Mouse (Mus musculus) heart, adult 2 months (tissue): ENCODE results near the gene Scn2b. TPM values are rescaled to one million over a fixed set of nuclear protein-coding genes. Genes with fewer than 3 reads are reported as not detected.
A peak's percentile ranks its signal among the peaks of the same experiment; 100 is the strongest.

Experiments used
- DNase-seq, 2 experiments: peaks; one replicate each; pipeline ENCODE4 v3.0.0; 2021
- H3K27ac ChIP-seq: fragments of 200-600 bp; 2 replicates; pipeline ENCODE4 v1.8.1; 2022
- H3K27me3 ChIP-seq: fragments of 200-500 bp; 2 replicates; pipeline ENCODE4 v1.6.1; 2012; ENCODE audit warnings: mild to moderate bottlenecking, low read length, inconsistent platforms, mixed read lengths; ENCODE audit not compliant: control insufficient read depth, insufficient read depth
- H3K36me3 ChIP-seq: fragments of 200-500 bp; 2 replicates; pipeline ENCODE4 v1.6.1; 2012; ENCODE audit warnings: low read length, inconsistent platforms; ENCODE audit not compliant: control insufficient read depth, insufficient read depth
- H3K4me1 ChIP-seq: fragments of 200-500 bp; 2 replicates; pipeline ENCODE4 v1.6.1; 2011; ENCODE audit warnings: low read length; ENCODE audit not compliant: control insufficient read depth, insufficient read depth
- H3K4me3 ChIP-seq: fragments of 200-600 bp; 2 replicates; pipeline ENCODE4 v1.8.1; 2022
- H3K79me2 ChIP-seq: fragments of 200-500 bp; replicated peaks from 2 replicates; pipeline ENCODE4 v1.6.1; 2012; ENCODE audit warnings: mild to moderate bottlenecking, inconsistent platforms, low read length, moderate library complexity, mixed read lengths; ENCODE audit not compliant: control insufficient read depth, insufficient read depth
- H3K9ac ChIP-seq: fragments of 200-500 bp; 2 replicates; pipeline ENCODE4 v1.6.1; 2012; ENCODE audit warnings: low read depth, mild to moderate bottlenecking, control low read depth, inconsistent platforms, low read length, mixed read lengths
- CTCF ChIP-seq: fragments of 200-600 bp; IDR thresholded peaks from 2 replicates; pipeline ENCODE4 v1.8.1; 2022; ENCODE audit warnings: antibody characterized with exemption, mild to moderate bottlenecking, moderate library complexity
- EP300 ChIP-seq: fragments of 200-500 bp; IDR thresholded peaks from 2 replicates; pipeline ENCODE4 v1.6.1; 2011; ENCODE audit warnings: low read depth, low read length, control low read depth; ENCODE audit not compliant: insufficient read depth
- POLR2A ChIP-seq: fragments of 200-500 bp; IDR thresholded peaks from 2 replicates; pipeline ENCODE4 v1.6.1; 2011; ENCODE audit warnings: mild to moderate bottlenecking, low read depth, low read length, control low read depth; ENCODE audit not compliant: insufficient read depth
- WGBS: fragments of 180-500 bp; shearing (Covaris S2); methylation state at CpG from one replicate; pipeline ENCODE4 v1.1.7; 2018; 5-methylcytosine and 5-hydroxymethylcytosine counted together
- intact Hi-C: fragments of 180-260 bp; cut with DNase I; formaldehyde crosslinking; loops from one replicate; pipeline ENCODE4 v1.15.1; 2025
- polyA plus RNA-seq: library from polyadenylated mRNA; depleted of rRNA; stranded (reverse); fragments of >200 nt; gene quantifications from 2 replicates; pipeline ENCODE4 v1.2.3, GENCODE M21; 2012
- total RNA-seq, 2 experiments: library from RNA; stranded (reverse); gene quantifications; 2 replicates each; pipeline ENCODE4 v1.2.3; 2021

Gene Scn2b
- total and polyA plus RNA-seq, 3 experiments = 0.31 to 1.3 (median 1.2) TPM

GRCm38 (mm10) chr9:45118552-45118951 is 970 bp downstream of the Scn2b start:
- H3K4me3 ChIP-seq = no peak overlapping the region
- H3K9ac ChIP-seq = no peak overlapping the region
- 33% methylated on average over 10 of the region's 10 CpGs for WGBS

GRCm38 (mm10) chr9:45119316-45119953 is 1.9 kb downstream of the Scn2b start:
- no peak overlapping the region for H3K4me3 ChIP-seq
- no peaks in the 10 kb centered on the region for H3K79me2 ChIP-seq
- H3K27me3 ChIP-seq = no peaks in the 10 kb centered on the region; the same call in 1 of the 2 replicates
- no peak for DNase-seq
- no peak overlapping the region for H3K27ac ChIP-seq
- 91% methylated on average over 8 of the region's 8 CpGs for WGBS
- peaks cover 1% of the 10 kb centered on the region; the same call in 1 of the 2 replicates for H3K4me1 ChIP-seq
- TF ChIP-seq EP300 (no peak), POLR2A (no peak), CTCF (peak; percentile 34)
- H3K9ac ChIP-seq = no peak overlapping the region
- intact Hi-C loops = no loop called here
- no peaks in the 10 kb centered on the region for H3K36me3 ChIP-seq

More at GRCm38 (mm10) chr9:45118552-45118951, 970 bp downstream of the Scn2b start:
- Histone ChIP-seq H3K27ac (no peak overlapping the region), H3K79me2 (no peaks in the 10 kb centered on the region), H3K36me3 (no peaks in the 10 kb centered on the region), H3K27me3 (no peaks in the 10 kb centered on the region; the same call in 1 of the 2 replicates), H3K4me1 (peaks cover 1% of the 10 kb centered on the region; the same call in 1 of the 2 replicates)
- no peak for TF ChIP-seq EP300
- no peak for TF ChIP-seq CTCF
- intact Hi-C loops = no loop called here
- DNase-seq = no peak

DNA sequence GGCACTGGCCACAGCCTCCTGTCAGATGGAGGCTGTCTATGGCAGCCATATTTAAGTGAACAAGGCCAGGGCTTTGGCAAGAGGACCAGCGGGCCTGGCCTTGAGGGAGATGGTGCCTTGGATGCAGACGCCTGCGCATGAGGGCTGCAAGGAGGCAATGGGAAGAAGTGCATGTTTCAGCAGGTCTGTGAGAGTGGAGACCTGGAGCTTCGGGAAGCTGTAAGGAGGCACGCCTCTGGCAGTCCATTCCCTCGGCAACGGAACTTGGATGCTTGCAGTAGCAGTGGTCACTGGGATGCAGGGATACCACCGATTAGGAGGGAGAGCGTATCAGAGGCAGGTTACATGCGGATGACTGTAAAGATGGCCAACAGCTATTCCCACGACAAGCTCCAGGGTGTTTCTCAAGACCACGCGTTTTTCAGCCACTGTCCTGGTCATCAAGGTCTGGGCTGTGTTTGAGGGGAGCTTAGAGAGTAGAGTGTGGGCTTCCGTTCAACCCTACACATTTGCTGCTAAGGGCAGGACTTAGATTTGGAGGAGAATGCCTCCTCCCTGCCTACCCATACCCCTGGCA is 2.5 kb downstream of the Scn2b start:
- peaks cover 1% of the 10 kb centered on the region; the same call in 1 of the 2 replicates for H3K4me1 ChIP-seq
- no peaks in the 10 kb centered on the region for H3K36me3 ChIP-seq
- intact Hi-C loops = no loop called here
- H3K4me3 ChIP-seq = no peak overlapping the region
- WGBS = 88% methylated on average over 14 of the region's 14 CpGs
- TF ChIP-seq CTCF (no peak), POLR2A (no peak), EP300 (no peak)
- H3K27me3 ChIP-seq = no peaks in the 10 kb centered on the region; the same call in 1 of the 2 replicates
- no peaks in the 10 kb centered on the region for H3K79me2 ChIP-seq
- no peak for DNase-seq
- no peak overlapping the region for H3K27ac ChIP-seq
- no peak overlapping the region for H3K9ac ChIP-seq

GRCm38 (mm10) chr9:45120567-45120966 is 3.0 kb downstream of the Scn2b start:
- H3K36me3 ChIP-seq = no peaks in the 10 kb centered on the region

DNA sequence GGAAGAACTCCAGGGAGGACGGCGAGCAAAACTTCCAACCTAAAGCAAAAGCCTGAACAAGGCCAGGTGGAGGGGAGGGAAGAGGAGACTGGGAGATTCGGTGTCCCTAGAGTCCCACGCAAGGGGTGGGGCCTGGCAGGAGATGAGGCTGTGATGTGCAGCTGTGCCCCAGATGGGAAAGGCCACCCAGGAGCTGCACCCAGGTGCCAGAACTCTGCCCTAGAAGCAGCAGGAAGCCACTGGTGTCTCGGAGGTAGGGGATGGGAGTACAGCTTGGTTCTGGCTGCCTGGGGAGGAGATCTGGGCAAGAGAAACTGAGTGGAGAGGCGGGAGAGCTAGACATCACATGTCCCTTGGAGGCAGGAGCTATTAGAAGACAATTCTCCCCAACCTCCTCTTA is 3.4 kb downstream of the Scn2b start:
- TF ChIP-seq POLR2A = no peak
- TF ChIP-seq EP300 = no peak
- no peak for TF ChIP-seq CTCF
- Histone ChIP-seq H3K79me2 (no peaks in the 10 kb centered on the region), H3K4me3 (no peak overlapping the region), H3K27ac (no peak overlapping the region), H3K4me1 (peaks cover 1% of the 10 kb centered on the region; the same call in 1 of the 2 replicates), H3K27me3 (no peaks in the 10 kb centered on the region; the same call in 1 of the 2 replicates), H3K36me3 (no peaks in the 10 kb centered on the region), H3K9ac (no peak overlapping the region)
- DNase-seq = no peak
- intact Hi-C loops = loop anchor here (1.0 kb wide), 1 partner anchor 25 kb away; no protein-coding TSS in a partner anchor
- WGBS = 57% methylated on average over 6 of the region's 6 CpGs

More at GRCm38 (mm10) chr9:45120567-45120966, 3.0 kb downstream of the Scn2b start:
- H3K9ac ChIP-seq = no peak overlapping the region
- DNase-seq = no peak
- no peaks in the 10 kb centered on the region; the same call in 1 of the 2 replicates for H3K27me3 ChIP-seq
- TF ChIP-seq EP300 = no peak
- no peak for TF ChIP-seq POLR2A
- TF ChIP-seq CTCF = no peak
- no peaks in the 10 kb centered on the region for H3K79me2 ChIP-seq
- no peak overlapping the region for H3K27ac ChIP-seq
- 85% methylated on average over 6 of the region's 6 CpGs for WGBS
- peaks cover 1% of the 10 kb centered on the region; the same call in 1 of the 2 replicates for H3K4me1 ChIP-seq
- H3K4me3 ChIP-seq = no peak overlapping the region
- intact Hi-C loops = no loop called here

DNA sequence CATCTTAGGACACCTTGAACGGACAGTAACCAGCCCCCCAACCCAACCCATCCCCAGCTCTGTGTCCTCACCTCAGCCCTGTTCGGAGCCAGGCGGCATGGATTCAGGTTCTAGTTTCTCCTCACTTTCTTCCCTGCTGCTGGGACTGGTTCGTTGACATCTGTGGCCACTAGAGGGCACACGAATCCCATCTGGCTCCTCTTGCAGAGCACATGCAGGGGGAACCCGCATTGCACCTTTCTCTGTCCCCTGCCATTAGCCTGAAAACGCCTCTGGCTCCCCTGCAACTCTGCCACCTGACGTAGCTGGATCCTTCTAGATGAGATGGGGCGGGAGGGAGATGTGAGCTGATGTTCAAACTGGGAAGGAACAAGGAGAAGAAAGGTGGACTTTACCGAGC is 4.2 kb downstream of the Scn2b start:
- H3K27ac ChIP-seq = no peak overlapping the region
- H3K9ac ChIP-seq = no peak overlapping the region
- intact Hi-C loops = loop anchor here (1.0 kb wide), 1 partner anchor 25 kb away; no protein-coding TSS in a partner anchor
- TF ChIP-seq POLR2A = no peak
- TF ChIP-seq CTCF = peak; percentile 83
- TF ChIP-seq EP300 = peak; percentile 59; the same call in 1 of the 2 replicates
- no peak overlapping the region for H3K4me3 ChIP-seq
- no peaks in the 10 kb centered on the region for H3K36me3 ChIP-seq
- no peaks in the 10 kb centered on the region; the same call in 1 of the 2 replicates for H3K27me3 ChIP-seq
- peak; percentile 74 for DNase-seq
- H3K4me1 ChIP-seq = peaks cover 1% of the 10 kb centered on the region; the same call in 1 of the 2 replicates
- 5% methylated on average over 10 of the region's 10 CpGs for WGBS
- no peaks in the 10 kb centered on the region for H3K79me2 ChIP-seq
